Mouse (Mus musculus): ENCODE data around the gene Card10. TPM values are rescaled to one million over a fixed set of nuclear protein-coding genes. Genes with fewer than 3 reads are reported as not detected.

The Card10 gene
- total and polyA plus RNA-seq, 2 experiments from 2014 or later, result 0.94 to 2.6 TPM

- WGBS, result 79% methylated on average over 12 of the region's 12 CpGs
Observed at GRCm38 (mm10) chr15:78755966-78756725, 46.7 kb downstream of the Card10 start.

DNA sequence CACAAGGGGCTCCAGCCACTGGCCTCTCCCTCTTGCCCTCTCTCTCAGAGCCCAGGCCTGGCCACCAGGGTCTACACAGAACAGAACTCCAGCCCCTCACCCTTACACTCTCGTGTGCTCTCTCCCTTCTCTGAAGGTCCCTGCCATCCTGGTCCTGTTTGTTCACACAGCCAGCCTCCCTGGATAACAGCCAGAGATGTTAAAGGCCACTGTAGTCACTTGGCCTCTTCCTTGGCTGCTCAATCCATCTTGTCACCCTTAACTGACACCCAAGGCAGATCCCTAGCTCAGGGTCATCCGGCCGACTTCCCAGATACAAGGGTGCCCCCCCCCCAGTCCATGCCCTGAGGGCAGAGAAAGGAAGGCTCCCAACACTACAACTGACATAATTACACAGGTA is 47.6 kb downstream of the Card10 start:
- Histone ChIP-seq H3K4me2 (ENCODE audit: low read depth, low read length) (no peak overlapping the region), H3K4me3 (ENCODE audit: low read length) (no peak overlapping the region), H3K9ac (replicated peaks; ENCODE audit: low read length) (no peak overlapping the region), H3K27ac (no peak overlapping the region), H3K27me3 (ENCODE audit: insufficient read depth, low read length) (no peaks in the 10 kb centered on the region), H3K4me1 (ENCODE audit: insufficient read depth, low read length) (peaks cover 8% of the 10 kb centered on the region; the same call in 1 of the 2 replicates), H3K9me3 (ENCODE audit: low read length) (no peaks in the 10 kb centered on the region), H3K36me3 (ENCODE audit: insufficient read depth, low read length) (no peaks in the 10 kb centered on the region)
- WGBS, result 53% methylated on average over 3 of the region's 3 CpGs
- no peak for ATAC-seq
- no peak for DNase-seq (ENCODE audit: low spot score)
- TF ChIP-seq CTCF (IDR thresholded peaks at IDR 0.05; ENCODE audit: low read depth), result no peak

More at GRCm38 (mm10) chr15:78755966-78756725, 46.7 kb downstream of the Card10 start:
- Histone ChIP-seq H3K36me3 (ENCODE audit: insufficient read depth, low read length) (no peaks in the 10 kb centered on the region), H3K9ac (replicated peaks; ENCODE audit: low read length) (no peak overlapping the region), H3K9me3 (ENCODE audit: low read length) (no peaks in the 10 kb centered on the region), H3K4me1 (ENCODE audit: insufficient read depth, low read length) (peaks cover 4% of the 10 kb centered on the region; the same call in 1 of the 2 replicates), H3K4me2 (ENCODE audit: low read depth, low read length) (no peak overlapping the region), H3K27ac (no peak overlapping the region), H3K4me3 (ENCODE audit: low read length) (no peak overlapping the region), H3K27me3 (ENCODE audit: insufficient read depth, low read length) (no peaks in the 10 kb centered on the region)
- no peak for TF ChIP-seq CTCF (IDR thresholded peaks at IDR 0.05; ENCODE audit: low read depth)
- no peak for ATAC-seq
- no peak for DNase-seq (ENCODE audit: low spot score)

DNA sequence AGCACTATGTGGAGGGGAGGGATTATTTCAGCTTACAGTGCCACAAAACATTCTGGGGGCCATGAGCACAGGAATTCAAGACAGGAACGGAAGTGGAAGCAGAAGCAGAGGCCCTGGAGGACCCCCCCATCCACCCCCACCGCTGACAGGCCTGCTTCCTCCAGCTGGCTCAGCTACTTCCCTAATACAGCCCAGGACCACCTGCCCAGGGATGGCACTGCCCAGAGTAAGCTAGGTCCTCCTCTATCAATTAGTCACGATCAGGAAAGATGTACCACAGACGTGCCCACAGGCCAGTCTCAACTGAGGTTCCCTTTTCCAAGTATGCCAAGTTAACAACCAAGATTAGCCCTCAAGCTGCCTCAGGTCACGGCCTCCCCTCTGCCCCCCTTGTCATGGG is 48.7 kb downstream of the Card10 start:
- no peaks in the 10 kb centered on the region for H3K9me3 ChIP-seq (ENCODE audit: low read length)

DNA sequence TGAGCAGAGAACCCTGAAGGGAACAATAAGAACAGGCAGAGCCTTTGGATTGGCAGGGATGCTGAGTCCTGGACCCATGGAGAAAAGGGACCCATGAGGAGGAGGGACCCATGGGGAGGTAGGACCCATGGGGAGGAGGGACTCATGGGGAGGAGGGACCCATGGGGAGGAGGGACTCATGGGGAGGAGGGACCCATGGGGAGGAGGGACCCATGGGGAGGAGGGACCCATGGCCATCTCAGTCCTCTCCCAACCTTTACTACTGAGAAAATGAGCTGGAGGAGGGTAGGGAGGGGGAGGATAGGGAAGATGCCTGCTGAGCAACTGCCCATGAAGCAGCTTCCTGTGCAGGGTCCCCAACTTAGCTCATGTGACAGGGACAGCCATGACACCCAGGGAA is 49.9 kb downstream of the Card10 start:
- ATAC-seq (no peak), DNase-seq (ENCODE audit: low spot score) (no peak)
- H3K4me1 ChIP-seq (ENCODE audit: insufficient read depth, low read length), result peaks cover 8% of the 10 kb centered on the region; the same call in 1 of the 2 replicates
- no peak overlapping the region for H3K27ac ChIP-seq
- no peak overlapping the region for H3K4me3 ChIP-seq (ENCODE audit: low read length)
- no peaks in the 10 kb centered on the region for H3K9me3 ChIP-seq (ENCODE audit: low read length)
- H3K27me3 ChIP-seq (ENCODE audit: insufficient read depth, low read length), result no peaks in the 10 kb centered on the region
- no peak for TF ChIP-seq CTCF (IDR thresholded peaks at IDR 0.05; ENCODE audit: low read depth)
- H3K9ac ChIP-seq (replicated peaks; ENCODE audit: low read length), result no peak overlapping the region
- H3K36me3 ChIP-seq (ENCODE audit: insufficient read depth, low read length), result no peaks in the 10 kb centered on the region
- no peak overlapping the region for H3K4me2 ChIP-seq (ENCODE audit: low read depth, low read length)

More for the DNA sequence above, 48.7 kb downstream of the Card10 start:
- Histone ChIP-seq H3K4me2 (ENCODE audit: low read depth, low read length) (no peak overlapping the region), H3K4me3 (ENCODE audit: low read length) (no peak overlapping the region), H3K9ac (replicated peaks; ENCODE audit: low read length) (no peak overlapping the region), H3K4me1 (ENCODE audit: insufficient read depth, low read length) (peaks cover 8% of the 10 kb centered on the region; the same call in 1 of the 2 replicates), H3K27ac (no peak overlapping the region), H3K36me3 (ENCODE audit: insufficient read depth, low read length) (no peaks in the 10 kb centered on the region), H3K27me3 (ENCODE audit: insufficient read depth, low read length) (no peaks in the 10 kb centered on the region)
- ATAC-seq (no peak), DNase-seq (ENCODE audit: low spot score) (no peak)
- 73% methylated on average over 5 of the region's 5 CpGs for WGBS
- TF ChIP-seq CTCF (IDR thresholded peaks at IDR 0.05; ENCODE audit: low read depth), result no peak

GRCm38 (mm10) chr15:78750608-78751350 is 52.1 kb downstream of the Card10 start:
- H3K36me3 ChIP-seq (ENCODE audit: insufficient read depth, low read length), result no peaks in the 10 kb centered on the region
- peak; percentile 14; the same call in 1 of the 2 replicates for ATAC-seq
- H3K9ac ChIP-seq (replicated peaks; ENCODE audit: low read length), result no peak overlapping the region
- no peaks in the 10 kb centered on the region for H3K9me3 ChIP-seq (ENCODE audit: low read length)
- no peak overlapping the region for H3K27ac ChIP-seq
- DNase-seq (ENCODE audit: low spot score), result peak; percentile 32
- 39% methylated on average over 6 of the region's 6 CpGs for WGBS
- no peak overlapping the region for H3K4me3 ChIP-seq (ENCODE audit: low read length)
- H3K27me3 ChIP-seq (ENCODE audit: insufficient read depth, low read length), result no peaks in the 10 kb centered on the region
- TF ChIP-seq CTCF (IDR thresholded peaks at IDR 0.05; ENCODE audit: low read depth), result no peak
- H3K4me2 ChIP-seq (ENCODE audit: low read depth, low read length), result no peak overlapping the region
- peaks cover 8% of the 10 kb centered on the region; the same call in 1 of the 2 replicates for H3K4me1 ChIP-seq (ENCODE audit: insufficient read depth, low read length)

DNA sequence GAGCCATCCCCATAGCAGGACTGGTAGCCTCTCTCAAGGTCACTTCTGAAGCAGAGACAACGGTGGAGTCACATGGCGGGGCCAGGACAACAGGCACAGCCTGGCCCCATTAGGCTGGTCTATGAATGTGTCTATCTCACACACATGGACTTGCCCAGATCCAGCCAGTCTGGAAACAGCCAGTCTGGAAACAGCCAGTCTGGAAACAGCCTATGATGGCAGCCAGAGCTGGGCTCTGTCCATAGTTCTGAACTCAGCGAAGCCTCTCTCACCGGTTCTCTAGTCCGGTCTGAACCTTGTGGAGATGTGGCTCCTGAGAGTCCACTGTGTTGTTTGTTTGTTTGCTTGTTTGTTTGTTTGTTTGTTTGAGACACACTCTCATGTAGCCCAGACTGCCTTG is 53.0 kb downstream of the Card10 start:
- no peak overlapping the region for H3K4me3 ChIP-seq (ENCODE audit: low read length)
- peaks cover 7% of the 10 kb centered on the region; the same call in 1 of the 2 replicates for H3K4me1 ChIP-seq (ENCODE audit: insufficient read depth, low read length)
- no peak overlapping the region for H3K9ac ChIP-seq (replicated peaks; ENCODE audit: low read length)
- no peaks in the 10 kb centered on the region for H3K9me3 ChIP-seq (ENCODE audit: low read length)
- no peak for ATAC-seq
- H3K36me3 ChIP-seq (ENCODE audit: insufficient read depth, low read length), result no peaks in the 10 kb centered on the region
- no peak for TF ChIP-seq CTCF (IDR thresholded peaks at IDR 0.05; ENCODE audit: low read depth)
- no peak for DNase-seq (ENCODE audit: low spot score)
- H3K27ac ChIP-seq, result no peak overlapping the region
- H3K27me3 ChIP-seq (ENCODE audit: insufficient read depth, low read length), result no peaks in the 10 kb centered on the region
- 61% methylated on average over 5 of the region's 5 CpGs for WGBS
- no peak overlapping the region for H3K4me2 ChIP-seq (ENCODE audit: low read depth, low read length)
